Mouse (Mus musculus) hindbrain, embryonic 13.5 days (tissue): ENCODE results near the gene Cntnap2. TPM values are rescaled to one million over a fixed set of nuclear protein-coding genes. Genes with fewer than 3 reads are reported as not detected.
A peak's percentile ranks its signal among the peaks of the same experiment; 100 is the strongest.

ENCODE experiments used
- ATAC-seq: fragments of 200-750 bp; cut with Nextera tagmentation; 2 replicates; pipeline ENCODE4 v1.8.0; 2017; ENCODE audit warnings: moderate TSS enrichment; ENCODE audit not compliant: low FRiP score
- H3K27ac ChIP-seq: fragments of 300-500 bp; sonication (generic); 2 replicates; pipeline ENCODE4 v1.5.1; 2015; ENCODE audit warnings: inconsistent platforms, mild to moderate bottlenecking, moderate library complexity
- H3K27me3 ChIP-seq: fragments of 300-500 bp; sonication (generic); 2 replicates; pipeline ENCODE4 v1.6.1; 2015; ENCODE audit warnings: mild to moderate bottlenecking, inconsistent platforms
- H3K36me3 ChIP-seq: fragments of 300-500 bp; sonication (generic); 2 replicates; pipeline ENCODE4 v1.6.1; 2015; ENCODE audit warnings: mild to moderate bottlenecking, inconsistent platforms
- H3K4me1 ChIP-seq: fragments of 300-500 bp; sonication (generic); replicated peaks from 2 replicates; pipeline ENCODE4 v1.6.1; 2015; ENCODE audit warnings: inconsistent platforms
- H3K4me2 ChIP-seq: fragments of 300-500 bp; sonication (generic); 2 replicates; pipeline ENCODE4 v1.6.1; 2015; ENCODE audit warnings: inconsistent platforms, mild to moderate bottlenecking, moderate library complexity
- H3K4me3 ChIP-seq: fragments of 300-500 bp; sonication (generic); 2 replicates; pipeline ENCODE4 v1.5.1; 2015; ENCODE audit warnings: mild to moderate bottlenecking, inconsistent platforms
- H3K9ac ChIP-seq: fragments of 300-500 bp; sonication (generic); 2 replicates; pipeline ENCODE4 v1.6.1; 2015; ENCODE audit warnings: mild to moderate bottlenecking, inconsistent platforms
- H3K9me3 ChIP-seq: fragments of 300-500 bp; sonication (generic); 2 replicates; pipeline ENCODE4 v1.6.1; 2016; ENCODE audit warnings: inconsistent platforms
- WGBS: fragments of 180-500 bp; shearing (Covaris S2); methylation state at CpG from one replicate; pipeline ENCODE4 v1.1.7; 2015; 5-methylcytosine and 5-hydroxymethylcytosine counted together
- polyA plus RNA-seq: library from polyadenylated mRNA; unstranded; fragments of >200 nt; fragmentation: Nextera tagmentation; extraction: Ambion mirVana; gene quantifications from 2 replicates; pipeline ENCODE4 v1.2.1, GENCODE M21; 2015

The Cntnap2 gene
- polyA plus RNA-seq, 1 experiment from 2014 or later = 53.0 TPM

DNA sequence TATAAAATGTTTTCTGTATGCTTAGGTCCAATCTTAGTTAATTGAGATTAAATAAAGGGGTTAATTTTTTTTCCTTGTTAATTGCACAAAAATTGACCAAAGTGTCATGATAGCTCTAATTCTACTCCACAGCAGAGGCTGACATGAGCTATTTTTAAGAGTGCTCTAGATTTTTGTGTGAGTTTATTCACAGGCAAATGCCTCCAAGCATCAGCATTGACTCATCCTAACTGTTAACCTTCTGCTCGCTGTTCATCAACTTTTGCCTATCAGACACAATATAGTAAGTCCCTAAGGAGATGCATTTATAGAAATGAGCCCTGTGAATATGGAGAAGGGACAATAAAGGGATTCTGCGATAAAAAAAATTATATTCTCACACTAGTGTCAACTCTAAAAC, 1138.1 kb downstream of the Cntnap2 start:
- Histone ChIP-seq H3K36me3 (no peaks in the 10 kb centered on the region), H3K4me1 (no peaks in the 10 kb centered on the region), H3K4me2 (no peak overlapping the region), H3K9ac (no peak overlapping the region), H3K9me3 (no peaks in the 10 kb centered on the region), H3K27ac (no peak overlapping the region), H3K4me3 (no peak overlapping the region), H3K27me3 (no peaks in the 10 kb centered on the region)
- ATAC-seq = no peak
- WGBS = 84% methylated on average over 2 of the region's 2 CpGs

- Histone ChIP-seq H3K27ac (no peak overlapping the region), H3K4me2 (no peak overlapping the region), H3K9me3 (no peaks in the 10 kb centered on the region), H3K9ac (no peak overlapping the region), H3K4me3 (no peak overlapping the region), H3K4me1 (no peaks in the 10 kb centered on the region), H3K27me3 (no peaks in the 10 kb centered on the region), H3K36me3 (no peaks in the 10 kb centered on the region)
- ATAC-seq = no peak
- 76% methylated on average over 4 of the region's 4 CpGs for WGBS
Measured at GRCm38 (mm10) chr6:46201828-46202227, 1142.7 kb downstream of the Cntnap2 start.

- Histone ChIP-seq H3K36me3 (no peaks in the 10 kb centered on the region), H3K4me2 (no peak overlapping the region), H3K9me3 (no peaks in the 10 kb centered on the region), H3K9ac (no peak overlapping the region), H3K27ac (no peak overlapping the region), H3K27me3 (no peaks in the 10 kb centered on the region), H3K4me1 (no peaks in the 10 kb centered on the region), H3K4me3 (no peak overlapping the region)
- 65% methylated on average over 2 of the region's 2 CpGs for WGBS
- no peak for ATAC-seq
Measured at GRCm38 (mm10) chr6:46205531-46205930, 1146.4 kb downstream of the Cntnap2 start.

DNA sequence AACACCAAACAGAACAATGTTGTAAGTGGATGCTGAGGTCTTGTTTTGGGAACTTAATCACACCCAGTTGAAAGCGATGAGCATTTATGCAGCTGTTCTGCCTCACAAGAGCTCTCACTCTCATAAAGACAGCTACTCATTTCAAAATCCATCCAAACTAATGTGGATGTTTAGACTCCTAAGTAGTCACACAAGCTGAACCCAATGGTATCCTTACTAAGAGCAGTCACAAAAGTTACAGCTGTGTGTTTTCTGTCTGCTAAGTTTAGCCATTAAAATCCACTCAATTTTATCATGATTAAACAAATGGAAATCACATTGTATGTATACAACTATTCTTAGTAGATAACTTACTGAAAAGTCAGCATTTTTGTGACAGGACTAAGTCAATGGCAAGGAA, 1173.7 kb downstream of the Cntnap2 start:
- H3K4me3 ChIP-seq = no peak overlapping the region
- H3K27me3 ChIP-seq = no peaks in the 10 kb centered on the region
- no peak for ATAC-seq
- H3K9ac ChIP-seq = no peak overlapping the region
- 94% methylated on average over 1 of the region's 1 CpGs for WGBS
- no peaks in the 10 kb centered on the region for H3K9me3 ChIP-seq
- no peaks in the 10 kb centered on the region for H3K4me1 ChIP-seq
- H3K36me3 ChIP-seq = no peaks in the 10 kb centered on the region
- H3K4me2 ChIP-seq = no peak overlapping the region
- H3K27ac ChIP-seq = no peak overlapping the region

- H3K36me3 ChIP-seq = no peaks in the 10 kb centered on the region
- no peaks in the 10 kb centered on the region for H3K27me3 ChIP-seq
- H3K9ac ChIP-seq = no peak overlapping the region
- H3K4me3 ChIP-seq = no peak overlapping the region
- H3K4me2 ChIP-seq = no peak overlapping the region
- no peaks in the 10 kb centered on the region for H3K9me3 ChIP-seq
- no peaks in the 10 kb centered on the region for H3K4me1 ChIP-seq
- WGBS = 77% methylated on average over 2 of the region's 2 CpGs
- no peak for ATAC-seq
- H3K27ac ChIP-seq = no peak overlapping the region
Measured at GRCm38 (mm10) chr6:46240349-46240748, 1181.2 kb downstream of the Cntnap2 start.

DNA sequence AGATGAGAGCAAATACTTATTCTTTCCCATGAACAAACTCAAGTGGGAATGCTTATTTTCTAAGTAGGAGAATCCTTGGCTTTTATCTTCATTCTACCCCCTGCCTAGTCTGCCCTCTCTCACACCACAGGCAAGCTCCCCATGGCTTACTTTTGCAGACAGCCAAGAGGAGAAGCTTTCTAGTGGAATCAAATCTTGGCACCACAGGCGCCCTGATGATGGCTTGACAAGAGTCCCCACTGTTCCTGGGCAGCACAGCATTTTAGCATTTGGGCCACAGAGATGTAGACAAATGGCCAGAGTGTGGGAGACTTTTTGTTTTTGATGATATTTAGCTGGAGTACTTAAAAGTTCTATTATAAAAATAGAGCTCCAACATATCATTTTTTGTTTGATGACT, 1204.0 kb downstream of the Cntnap2 start:
- no peak for ATAC-seq
- Histone ChIP-seq H3K9me3 (no peaks in the 10 kb centered on the region), H3K9ac (no peak overlapping the region), H3K36me3 (no peaks in the 10 kb centered on the region), H3K4me2 (no peak overlapping the region), H3K4me3 (no peak overlapping the region), H3K27ac (no peak overlapping the region), H3K4me1 (no peaks in the 10 kb centered on the region), H3K27me3 (no peaks in the 10 kb centered on the region)
- 37% methylated on average over 1 of the region's 1 CpGs for WGBS

DNA sequence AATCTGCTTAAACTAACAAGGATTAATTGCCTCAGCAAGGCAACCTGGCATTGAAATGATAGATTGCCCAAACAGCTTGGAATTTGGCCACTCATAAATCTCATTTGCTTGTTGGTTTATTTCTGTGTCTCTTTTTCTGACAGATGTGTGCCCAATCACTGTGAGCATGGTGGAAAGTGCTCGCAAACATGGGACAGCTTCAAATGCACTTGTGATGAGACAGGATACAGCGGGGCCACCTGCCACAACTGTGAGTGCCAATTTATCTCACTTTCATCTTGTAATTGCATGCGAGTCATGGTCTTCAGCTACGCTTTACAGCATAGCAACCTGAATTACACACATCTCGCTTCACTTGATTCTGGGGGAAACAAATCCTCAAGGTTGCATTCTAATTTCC, 1287.8 kb downstream of the Cntnap2 start:
- Histone ChIP-seq H3K9me3 (no peaks in the 10 kb centered on the region), H3K27ac (no peak overlapping the region), H3K9ac (no peak overlapping the region), H3K4me1 (0 out of 2 replicates have a peak, but pooled peaks cover 5% of the 10 kb centered on the region), H3K4me2 (no peak overlapping the region), H3K36me3 (no peaks in the 10 kb centered on the region), H3K27me3 (no peaks in the 10 kb centered on the region), H3K4me3 (no peak overlapping the region)
- 45% methylated on average over 5 of the region's 5 CpGs for WGBS
- ATAC-seq = peak; percentile 83

GRCm38 (mm10) chr6:46361091-46361490, 1301.9 kb downstream of the Cntnap2 start:
- 88% methylated on average over 2 of the region's 2 CpGs for WGBS
- Histone ChIP-seq H3K27ac (no peak overlapping the region), H3K4me3 (no peak overlapping the region), H3K27me3 (no peaks in the 10 kb centered on the region), H3K9ac (no peak overlapping the region), H3K4me1 (no peaks in the 10 kb centered on the region), H3K36me3 (no peaks in the 10 kb centered on the region), H3K4me2 (no peak overlapping the region), H3K9me3 (no peaks in the 10 kb centered on the region)
- ATAC-seq = no peak

GRCm38 (mm10) chr6:46362156-46362555, 1303.0 kb downstream of the Cntnap2 start:
- H3K27me3 ChIP-seq = no peaks in the 10 kb centered on the region
- no peaks in the 10 kb centered on the region for H3K36me3 ChIP-seq
- H3K9me3 ChIP-seq = no peaks in the 10 kb centered on the region
- no peak overlapping the region for H3K4me2 ChIP-seq
- H3K9ac ChIP-seq = no peak overlapping the region
- ATAC-seq = no peak
- no peaks in the 10 kb centered on the region for H3K4me1 ChIP-seq
- H3K4me3 ChIP-seq = no peak overlapping the region
- WGBS = 94% methylated on average over 1 of the region's 1 CpGs
- H3K27ac ChIP-seq = no peak overlapping the region

- no peak overlapping the region for H3K4me3 ChIP-seq
- no peak overlapping the region for H3K27ac ChIP-seq
- no peaks in the 10 kb centered on the region for H3K4me1 ChIP-seq
- no peaks in the 10 kb centered on the region for H3K9me3 ChIP-seq
- no peaks in the 10 kb centered on the region for H3K27me3 ChIP-seq
- WGBS = 89% methylated on average over 2 of the region's 2 CpGs
- no peak overlapping the region for H3K9ac ChIP-seq
- H3K4me2 ChIP-seq = no peak overlapping the region
- no peaks in the 10 kb centered on the region for H3K36me3 ChIP-seq
- ATAC-seq = no peak
Measured at GRCm38 (mm10) chr6:46398725-46399589, 1339.8 kb downstream of the Cntnap2 start.

- peak overlapping the region; percentile 23; the same call in 1 of the 2 replicates for H3K27ac ChIP-seq
- H3K27me3 ChIP-seq = no peaks in the 10 kb centered on the region
- H3K4me2 ChIP-seq = no peak overlapping the region
- H3K36me3 ChIP-seq = no peaks in the 10 kb centered on the region
- peaks cover 3% of the 10 kb centered on the region; the same call in 1 of the 2 replicates for H3K4me1 ChIP-seq
- no peak overlapping the region for H3K4me3 ChIP-seq
- peak; percentile 52; the same call in 1 of the 2 replicates for ATAC-seq
- no peaks in the 10 kb centered on the region for H3K9me3 ChIP-seq
- no peak overlapping the region for H3K9ac ChIP-seq
Measured at GRCm38 (mm10) chr6:46414154-46414553, 1355.0 kb downstream of the Cntnap2 start.

DNA sequence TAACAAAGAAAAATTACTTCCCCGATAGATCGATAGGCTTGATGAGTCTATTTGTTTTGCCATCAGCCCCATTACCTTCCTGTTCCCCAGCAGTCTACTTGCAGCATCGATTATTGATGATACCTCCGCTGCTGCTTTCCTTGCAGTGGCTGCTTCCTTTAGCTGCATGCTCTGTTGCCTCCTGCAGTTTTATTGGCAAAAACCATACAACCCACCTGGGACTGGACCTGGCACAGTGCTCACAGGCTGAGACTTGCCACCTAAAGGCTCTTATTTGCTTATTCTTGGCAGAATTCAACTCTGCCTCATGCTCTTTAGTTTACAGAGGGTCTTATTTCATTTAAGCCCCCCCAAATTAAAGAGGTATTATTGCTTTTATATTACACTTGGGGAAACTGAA, 1355.4 kb downstream of the Cntnap2 start:
- peaks cover 3% of the 10 kb centered on the region; the same call in 1 of the 2 replicates for H3K4me1 ChIP-seq
- H3K4me2 ChIP-seq = no peak overlapping the region
- no peaks in the 10 kb centered on the region for H3K9me3 ChIP-seq
- no peak overlapping the region for H3K4me3 ChIP-seq
- peak overlapping the region; percentile 23; the same call in 1 of the 2 replicates for H3K27ac ChIP-seq
- ATAC-seq = 0 out of 2 replicates have a peak, but pooled peaks have one; percentile 66
- no peaks in the 10 kb centered on the region for H3K36me3 ChIP-seq
- no peaks in the 10 kb centered on the region for H3K27me3 ChIP-seq
- no peak overlapping the region for H3K9ac ChIP-seq
- 62% methylated on average over 4 of the region's 4 CpGs for WGBS

- Histone ChIP-seq H3K36me3 (no peaks in the 10 kb centered on the region), H3K27me3 (no peaks in the 10 kb centered on the region), H3K4me3 (no peak overlapping the region), H3K27ac (no peak overlapping the region), H3K9ac (no peak overlapping the region), H3K9me3 (no peaks in the 10 kb centered on the region), H3K4me1 (no peaks in the 10 kb centered on the region), H3K4me2 (no peak overlapping the region)
- ATAC-seq = no peak
Measured at GRCm38 (mm10) chr6:46419827-46420226, 1360.7 kb downstream of the Cntnap2 start.
